Mouse (Mus musculus) lung, postnatal 14 days (tissue): ENCODE results near the gene Hemk1.
A peak's percentile ranks its signal among the peaks of the same experiment; 100 is the strongest.

ENCODE experiments used
- DNase-seq: peaks from one replicate; pipeline ENCODE4 v3.0.0; 2021

The Hemk1 gene

DNA sequence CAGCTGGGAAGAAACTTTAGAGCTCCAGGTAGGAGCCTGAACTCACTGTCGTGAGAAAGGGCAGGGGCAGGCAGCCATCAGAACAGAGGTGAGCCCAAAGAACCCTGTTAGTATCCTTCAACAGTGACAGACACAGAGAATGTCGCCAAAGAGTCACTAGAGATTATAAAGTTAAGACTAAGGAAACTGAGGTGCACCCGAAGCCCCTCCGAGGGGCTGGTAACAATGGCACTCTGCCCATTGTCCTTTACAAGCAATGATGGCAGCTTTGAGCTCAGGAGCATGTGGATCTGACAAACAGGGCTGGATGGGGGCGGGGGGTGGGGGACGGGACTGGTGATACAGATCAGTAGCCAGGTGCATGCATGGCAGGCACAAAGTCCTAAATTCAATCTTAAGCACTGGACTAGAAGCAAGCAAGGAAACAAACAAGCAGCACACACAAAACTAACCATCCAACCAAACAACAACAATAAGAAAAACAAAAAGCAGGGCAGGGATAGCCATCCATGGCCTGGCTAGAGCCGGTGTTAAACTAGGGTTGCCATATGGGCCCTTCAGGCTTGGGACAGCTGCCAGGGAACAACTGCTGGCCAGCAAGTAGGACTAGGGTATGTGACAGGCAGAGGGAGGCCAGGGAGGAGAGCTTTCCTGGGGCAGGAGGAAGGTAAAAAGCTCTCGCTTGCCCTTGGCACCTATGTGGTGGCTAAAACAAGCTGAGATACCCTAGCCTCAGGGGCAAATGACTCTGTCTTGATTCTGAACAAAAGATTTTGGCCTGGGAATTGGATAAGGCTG, 5.2 kb upstream of the Hemk1 start:
- DNase-seq = no peak

DNA sequence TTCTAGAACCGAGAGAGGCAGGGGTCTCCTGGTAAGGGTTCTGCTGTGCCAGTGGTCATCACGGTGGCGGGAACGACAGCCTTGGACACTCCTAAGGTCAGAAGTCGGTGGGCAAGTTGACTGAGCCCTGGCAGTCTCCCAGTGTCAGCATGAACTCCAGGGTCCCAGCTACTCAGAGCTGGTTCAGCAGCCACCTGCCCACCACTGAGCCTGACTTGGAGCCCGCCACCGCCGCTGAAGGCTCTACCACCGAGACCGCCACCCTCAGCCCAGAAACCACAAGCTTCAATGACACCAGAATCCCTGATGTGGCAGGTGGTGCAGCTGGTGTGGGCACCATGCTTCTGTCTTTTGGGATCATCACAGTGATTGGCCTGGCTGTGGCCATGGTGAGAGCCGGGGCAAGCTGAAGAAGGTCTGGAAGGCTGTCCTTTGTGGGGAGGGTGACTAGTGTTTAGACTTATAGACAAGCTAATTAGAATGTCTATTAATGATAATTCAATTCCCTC, 4.1 kb upstream of the Hemk1 start:
- no peak for DNase-seq

DNA sequence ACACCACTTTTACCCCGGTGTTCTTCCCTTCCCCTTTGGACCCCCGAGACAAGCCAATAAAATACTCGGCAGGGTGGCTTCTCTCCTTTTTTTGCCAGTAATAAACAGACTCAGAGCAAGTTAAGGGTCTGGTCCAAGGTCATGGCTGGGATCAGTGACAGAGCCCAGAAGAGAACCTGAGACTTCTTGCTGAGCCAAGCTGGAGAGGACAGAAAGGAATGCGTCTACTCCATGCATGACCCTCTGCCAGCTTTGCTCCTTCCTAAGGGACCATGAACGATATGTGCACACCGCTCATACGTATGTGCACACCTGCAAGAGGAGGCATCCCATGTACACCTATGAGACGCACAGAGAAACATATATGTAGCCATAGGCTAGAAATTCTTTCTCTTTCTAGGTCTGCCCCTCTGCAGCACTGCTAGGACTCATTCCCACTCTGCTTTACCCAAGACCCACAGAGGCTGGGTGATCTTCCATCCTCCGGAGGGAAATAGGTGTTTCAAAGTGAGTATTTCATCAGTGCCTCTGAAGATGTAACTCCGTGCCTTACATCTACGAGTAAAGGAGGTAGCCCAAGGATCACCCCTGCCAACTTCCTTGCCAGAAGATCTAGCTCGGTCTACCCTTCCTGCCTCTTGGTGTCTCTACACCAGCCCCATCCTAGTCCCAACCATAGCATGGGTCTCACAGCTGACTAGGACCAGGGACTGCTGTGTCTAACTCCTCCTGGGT, 2.9 kb upstream of the Hemk1 start:
- no peak for DNase-seq

DNA sequence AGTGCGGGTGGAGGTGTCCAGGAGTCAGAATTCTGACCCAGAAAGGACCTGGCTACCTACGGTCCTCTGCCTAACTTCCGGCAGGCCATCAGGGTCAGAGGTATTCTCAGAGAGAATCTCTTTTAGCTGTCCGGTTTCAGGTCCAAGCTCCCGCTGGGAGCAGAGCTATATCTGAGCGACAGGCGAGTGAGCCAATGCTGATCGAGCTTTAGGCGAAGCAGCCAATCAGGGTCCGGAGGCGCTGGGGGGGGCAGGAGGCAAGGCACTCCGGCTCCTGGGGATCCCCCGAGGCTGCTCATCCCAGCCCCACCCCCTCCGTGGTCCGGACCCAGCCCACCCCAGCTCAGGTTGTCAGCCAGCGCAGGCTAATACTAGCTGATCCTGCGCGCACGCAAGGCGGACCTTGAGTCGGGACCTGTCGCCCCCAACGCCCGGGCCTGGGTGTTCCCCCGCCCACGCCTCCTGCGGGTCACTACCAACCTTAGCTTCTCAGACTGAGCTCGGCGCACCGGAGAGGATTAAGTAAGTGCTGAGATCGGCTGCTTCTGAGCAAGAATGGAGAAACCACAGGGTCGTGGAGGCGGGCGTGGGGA, 2.2 kb upstream of the Hemk1 start, which contains the start of gene 6430571L13Rik:
Gene 6430571L13Rik, plus strand, starts transcription at position 336 of the 593 bp plus-strand sequence.
- DNase-seq = peak; percentile 96

DNA sequence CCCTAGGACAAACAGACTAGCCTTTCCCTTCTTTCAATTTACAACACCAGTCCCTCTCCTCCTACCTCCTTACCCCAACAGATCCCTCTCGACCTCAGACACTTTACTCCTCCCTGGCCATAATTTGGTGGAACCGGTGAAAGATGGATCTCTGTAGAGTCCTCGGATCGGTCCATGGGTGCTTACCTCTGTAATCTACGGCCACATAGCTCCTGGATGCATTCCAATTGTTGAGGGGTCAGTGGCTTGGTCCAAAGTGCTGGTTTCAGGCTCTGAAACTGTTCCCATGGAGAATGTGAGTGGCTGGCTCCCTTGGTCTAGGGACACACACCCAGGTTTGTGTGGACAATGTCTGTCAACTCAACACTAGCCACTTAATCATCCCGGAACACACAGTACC, 1.8 kb downstream of the Hemk1 start:
- no peak for DNase-seq

DNA sequence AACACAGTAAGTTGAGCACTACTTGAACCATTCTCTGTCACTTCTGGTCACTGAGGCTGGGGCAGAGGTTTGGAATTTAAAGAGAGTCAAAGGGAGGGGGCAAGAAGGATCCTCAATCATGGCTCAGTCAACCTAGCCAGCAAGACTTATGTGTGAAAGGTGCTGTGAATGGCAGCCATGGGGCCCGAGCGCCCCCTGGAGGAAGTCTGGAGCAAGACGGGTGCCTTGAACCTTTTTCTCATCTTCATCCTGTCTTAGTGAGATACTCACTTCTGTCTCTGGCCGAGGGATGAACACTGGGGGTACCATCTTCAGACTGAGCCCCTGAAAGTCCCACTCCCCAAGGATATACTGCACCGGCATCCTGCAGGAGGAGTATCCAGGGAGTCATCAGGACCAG, 2.2 kb downstream of the Hemk1 start:
- DNase-seq = peak; percentile 76

DNA sequence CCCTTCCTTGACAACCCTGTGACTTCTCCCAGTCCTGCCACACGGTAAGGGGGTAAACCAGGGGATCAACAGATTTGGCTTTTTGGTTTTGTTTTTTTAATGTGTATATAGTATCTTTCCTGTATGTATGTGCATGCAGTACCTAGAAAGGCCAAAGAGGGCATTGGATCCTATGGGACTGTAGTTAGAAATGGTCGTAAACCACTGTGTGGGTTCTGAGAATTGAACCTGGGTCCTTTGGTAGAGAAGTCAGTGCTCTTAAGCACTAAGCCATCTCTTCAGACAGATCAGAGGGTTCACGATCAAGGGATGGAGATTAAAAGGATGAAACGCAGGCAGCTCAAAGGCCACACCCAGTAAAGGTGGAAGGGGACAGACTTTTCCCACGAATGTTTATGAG, 3.1 kb downstream of the Hemk1 start:
- no peak for DNase-seq

DNA sequence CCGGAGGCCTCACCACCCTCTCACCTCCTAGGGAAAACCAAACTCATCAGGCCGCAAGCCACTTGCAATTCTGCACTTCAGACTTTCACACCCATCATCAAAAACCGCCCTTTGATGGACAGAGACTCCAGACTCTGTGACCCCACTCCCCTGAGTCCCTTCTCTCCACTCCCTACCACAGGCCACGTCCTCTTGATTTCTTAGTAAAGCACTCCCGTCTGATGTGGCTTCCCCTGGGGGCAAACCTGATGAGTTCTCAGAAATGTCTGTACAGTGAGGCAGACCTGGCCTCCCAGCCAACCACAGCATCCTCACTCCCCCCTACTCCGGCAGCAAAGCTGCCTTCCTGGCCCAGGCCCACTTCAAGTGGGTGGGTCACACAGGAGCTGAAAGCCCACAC, 3.8 kb downstream of the Hemk1 start:
- DNase-seq = no peak

DNA sequence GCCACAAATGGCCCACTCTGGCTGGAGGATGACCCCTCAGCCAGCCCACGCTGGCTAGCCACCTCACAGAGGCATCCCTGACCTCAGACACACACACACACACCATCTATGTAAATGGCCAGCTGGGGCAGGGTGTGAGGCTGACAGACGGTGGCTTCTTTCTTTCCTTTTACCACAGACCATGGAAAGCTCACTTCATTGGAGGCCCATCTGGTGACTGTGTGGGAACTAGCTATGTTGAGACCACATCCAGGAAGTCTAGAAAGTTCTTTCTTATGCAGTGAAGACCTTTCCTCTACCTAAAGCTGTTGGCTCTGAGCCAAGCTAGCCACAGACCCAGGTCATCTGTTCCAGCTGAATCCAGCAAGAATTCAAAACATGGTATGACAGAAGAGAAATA, 4.5 kb downstream of the Hemk1 start:
- DNase-seq = no peak

DNA sequence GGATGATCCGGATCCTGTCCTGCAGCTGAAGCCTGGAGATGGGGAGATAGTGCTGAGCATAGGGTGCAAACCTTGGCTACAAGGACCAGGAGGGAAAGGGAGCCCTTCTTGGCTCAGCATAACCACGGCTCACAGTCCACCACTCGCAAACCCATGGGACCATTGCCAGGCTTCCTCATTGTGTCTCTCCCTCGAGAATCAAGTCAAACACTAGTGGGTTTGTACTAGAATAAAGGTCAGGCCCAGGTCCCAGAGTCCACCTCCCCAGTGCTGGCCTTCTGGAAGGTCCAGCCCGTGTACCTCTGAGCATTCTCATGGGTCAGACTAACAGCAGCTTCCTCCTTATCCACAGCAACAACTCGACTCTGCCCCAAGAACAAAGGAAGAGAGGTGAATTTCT, 7.4 kb downstream of the Hemk1 start:
- DNase-seq = no peak

DNA sequence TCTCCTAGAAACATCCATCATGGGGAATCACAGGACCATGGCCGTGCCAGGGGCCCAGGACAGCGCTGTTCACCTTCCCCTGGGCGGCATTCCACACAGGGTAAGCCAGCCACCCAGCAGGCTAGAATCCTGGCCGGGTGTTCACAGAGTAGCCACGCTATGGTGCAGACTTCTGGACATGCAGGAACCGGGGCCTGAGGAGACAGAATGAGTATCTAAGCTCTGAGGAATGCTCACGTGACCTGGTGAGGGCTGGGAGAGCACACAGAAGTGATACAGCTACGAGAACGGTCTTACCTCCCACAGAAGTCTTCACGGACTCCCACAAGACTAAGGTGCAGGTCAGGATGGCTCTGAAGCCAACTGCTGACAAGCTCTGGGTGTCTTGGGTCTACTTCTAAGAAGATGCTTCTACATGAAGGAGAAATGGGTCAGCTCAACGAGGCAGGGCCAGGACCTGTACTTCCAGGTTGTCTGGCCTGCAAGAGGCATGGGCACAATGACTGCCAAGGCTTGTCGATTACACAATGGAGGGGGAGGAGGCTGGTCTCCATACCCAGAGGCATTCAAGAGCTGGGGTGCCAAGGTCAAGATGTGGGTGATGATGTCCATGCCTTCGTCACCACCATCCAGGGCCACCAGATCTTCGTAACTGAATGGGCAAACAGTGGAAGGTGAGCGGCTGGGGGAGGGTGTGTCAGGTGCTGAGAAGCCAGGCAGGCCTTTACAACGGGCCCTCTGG, 10.1 kb downstream of the Hemk1 start:
- peak; percentile 60 for DNase-seq

DNA sequence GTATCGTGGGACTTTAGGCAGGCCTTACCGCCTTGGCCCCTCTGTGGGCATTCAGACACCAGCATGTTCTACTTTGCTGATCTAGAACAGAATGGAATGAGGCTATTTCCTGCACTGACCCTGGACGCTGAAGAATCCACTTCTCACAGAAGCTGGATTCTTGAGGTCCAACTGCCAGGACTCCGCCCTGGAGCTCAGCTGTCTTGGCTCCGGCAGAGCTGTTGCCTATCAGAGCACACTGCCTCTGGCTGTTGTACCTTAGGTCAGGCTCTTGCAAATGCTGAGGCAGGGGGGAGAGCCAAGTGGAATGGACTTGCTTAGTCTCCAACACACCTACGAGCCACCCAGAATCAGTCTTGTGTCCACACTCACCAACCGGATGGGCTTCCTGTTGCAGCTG, 12.2 kb downstream of the Hemk1 start:
- peak; percentile 53 for DNase-seq

DNA sequence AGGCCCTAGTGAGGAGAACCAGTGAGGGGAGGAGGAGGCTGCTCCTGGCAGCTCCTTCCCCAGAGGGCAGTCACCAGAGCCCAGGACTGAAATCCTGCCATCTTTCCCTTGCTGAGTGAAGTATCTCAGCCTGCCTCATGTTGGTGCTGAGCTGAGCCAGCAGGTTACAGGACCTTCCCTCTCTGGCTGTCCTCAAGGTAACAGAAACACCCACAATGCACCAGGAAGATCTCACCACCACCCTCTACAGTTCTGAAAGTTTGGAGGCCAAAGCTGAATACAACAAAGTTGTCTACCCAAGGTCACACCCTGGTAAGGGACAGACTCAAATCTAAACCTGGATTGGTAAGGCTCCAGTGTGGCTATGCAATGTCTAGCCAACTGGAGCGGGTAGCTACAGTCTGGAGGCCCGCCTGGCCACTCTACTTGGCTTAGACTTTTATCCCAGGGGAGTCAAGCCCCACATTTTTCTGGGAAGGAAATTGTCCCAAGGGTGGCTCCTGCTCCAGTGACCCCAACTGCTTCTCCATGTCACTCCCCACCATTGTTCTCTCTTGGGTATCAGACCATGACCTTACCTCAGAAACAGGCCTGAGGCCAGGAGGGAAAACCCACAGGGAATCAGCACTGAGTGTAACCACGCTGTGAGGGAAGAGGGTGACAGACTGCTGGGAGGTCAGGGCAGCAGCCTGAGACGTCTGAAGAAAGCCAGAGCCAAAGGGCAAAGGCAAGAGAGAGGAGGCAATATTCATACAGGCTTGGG, 13.2 kb downstream of the Hemk1 start:
- DNase-seq = no peak

DNA sequence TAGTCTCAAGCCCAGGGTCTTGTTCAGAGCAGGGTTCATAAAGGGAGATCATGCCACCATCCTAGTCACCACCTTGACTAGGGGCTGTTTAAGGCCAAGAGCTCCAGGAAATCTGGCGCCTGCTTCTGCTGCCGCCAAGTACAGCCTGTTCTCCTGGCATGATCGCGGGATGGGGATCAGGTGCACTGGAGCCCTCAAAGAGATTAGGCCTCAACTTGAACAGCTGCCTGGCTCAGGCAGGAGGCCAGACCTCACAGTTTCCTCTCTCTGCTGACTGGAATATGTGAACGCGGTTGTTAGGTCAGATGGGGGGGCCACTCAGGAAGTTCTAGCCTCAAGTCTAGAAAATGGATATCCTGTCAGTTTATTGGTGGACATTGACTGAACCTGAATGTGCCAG, 14.6 kb downstream of the Hemk1 start:
- DNase-seq = peak; percentile 72

DNA sequence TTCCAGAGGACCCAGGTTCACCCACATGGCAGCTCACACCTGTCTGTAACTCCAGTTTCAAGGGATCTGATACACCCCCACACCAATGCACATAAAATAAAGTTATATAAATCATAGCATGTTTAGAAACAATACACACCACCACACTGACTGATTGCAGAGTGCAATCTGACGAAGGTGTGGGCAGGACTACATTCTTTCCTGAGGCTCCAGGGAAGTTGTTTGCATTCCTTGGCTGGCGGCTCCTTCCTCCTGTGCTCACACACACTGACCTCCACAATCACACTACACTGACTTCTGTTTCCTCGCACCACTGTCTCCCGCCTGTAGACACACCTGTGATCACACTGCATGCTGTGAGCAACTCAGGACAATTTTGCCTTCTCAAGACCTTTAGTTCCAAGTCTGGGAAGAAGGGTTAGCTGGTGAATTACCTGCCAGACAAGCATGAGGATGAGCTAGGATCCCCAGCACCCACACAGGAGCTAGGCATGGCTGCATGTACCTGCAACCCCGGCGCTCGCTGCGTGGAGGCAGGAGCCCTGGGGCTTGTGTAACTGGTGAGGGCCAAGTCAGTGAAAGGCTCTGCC, 15.6 kb downstream of the Hemk1 start:
- DNase-seq = no peak

DNA sequence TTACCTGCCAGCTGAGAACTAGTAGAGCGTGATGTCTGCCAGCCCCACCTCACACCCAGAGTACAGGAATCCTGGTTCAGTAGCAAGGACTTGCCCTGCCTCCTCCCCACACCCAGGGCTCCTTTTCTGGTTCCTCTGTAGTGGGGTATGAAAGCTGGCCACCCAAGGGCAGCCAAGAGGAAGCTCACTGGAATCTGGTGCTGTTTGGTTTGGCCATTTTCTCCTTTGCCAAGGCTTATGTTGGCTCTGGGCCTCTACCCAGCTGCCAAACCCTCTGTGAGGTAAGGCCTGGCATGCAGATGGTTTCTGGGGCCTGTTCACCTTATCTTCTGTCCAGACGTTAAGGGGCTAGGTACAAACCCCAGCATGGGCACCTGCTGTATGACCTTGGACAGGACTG, 22.4 kb downstream of the Hemk1 start:
- no peak for DNase-seq

DNA sequence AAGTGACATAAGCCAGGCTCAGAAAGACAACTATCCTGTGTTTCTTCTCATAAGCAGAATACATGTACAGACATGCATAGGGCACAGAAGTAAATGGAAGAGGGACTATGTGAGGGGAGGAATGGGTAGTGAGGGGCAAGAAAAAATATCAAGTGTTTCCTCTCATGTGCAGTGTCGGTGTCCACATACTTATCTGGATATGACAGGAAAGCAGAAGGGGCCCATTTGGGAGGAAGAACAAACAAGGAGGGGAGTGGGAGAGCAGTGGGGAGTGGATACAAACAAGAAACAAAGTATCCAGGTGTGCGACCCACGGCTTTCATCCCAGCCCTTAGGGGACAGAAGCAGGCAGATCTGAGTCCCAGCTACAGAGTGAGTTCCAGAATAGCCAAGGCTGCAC, 24.2 kb downstream of the Hemk1 start:
- DNase-seq = no peak

DNA sequence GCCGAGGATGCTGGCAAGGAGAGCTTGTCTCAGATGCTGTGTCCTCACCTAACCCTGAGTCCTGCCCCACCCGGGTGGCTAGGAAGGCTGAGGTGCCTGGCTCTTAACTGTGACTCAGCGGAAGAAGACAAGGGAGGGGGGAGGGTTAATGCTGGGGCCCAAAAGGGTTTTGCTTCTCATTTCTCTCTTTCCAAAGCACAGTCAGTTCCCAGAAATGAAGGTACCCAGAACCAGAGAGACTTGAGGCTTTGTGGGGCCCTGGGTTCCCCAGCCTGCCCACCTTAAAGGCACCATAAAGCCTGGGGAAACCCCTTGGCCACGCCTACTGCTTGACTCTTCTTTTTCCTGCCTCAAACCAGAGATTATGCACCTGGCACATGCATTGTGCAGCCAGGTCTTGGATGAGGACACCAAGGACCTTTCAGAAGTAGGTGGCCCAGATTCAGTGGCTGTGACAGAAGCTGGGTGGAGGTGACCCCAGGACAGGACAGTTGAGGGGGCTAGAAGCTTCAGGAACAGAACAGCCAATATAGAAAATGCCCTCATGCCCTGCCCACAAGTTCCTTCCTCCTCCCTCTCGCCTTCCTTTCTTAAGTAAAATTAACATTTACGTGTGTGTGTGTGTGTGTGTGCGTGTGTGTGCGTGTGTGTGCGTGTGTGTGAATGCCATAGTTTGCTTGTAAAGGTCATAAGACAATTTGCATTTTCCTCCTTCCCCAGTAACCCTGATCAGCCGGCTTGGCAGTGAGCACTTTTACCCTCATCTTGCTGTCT, 25.2 kb downstream of the Hemk1 start:
- no peak for DNase-seq

DNA sequence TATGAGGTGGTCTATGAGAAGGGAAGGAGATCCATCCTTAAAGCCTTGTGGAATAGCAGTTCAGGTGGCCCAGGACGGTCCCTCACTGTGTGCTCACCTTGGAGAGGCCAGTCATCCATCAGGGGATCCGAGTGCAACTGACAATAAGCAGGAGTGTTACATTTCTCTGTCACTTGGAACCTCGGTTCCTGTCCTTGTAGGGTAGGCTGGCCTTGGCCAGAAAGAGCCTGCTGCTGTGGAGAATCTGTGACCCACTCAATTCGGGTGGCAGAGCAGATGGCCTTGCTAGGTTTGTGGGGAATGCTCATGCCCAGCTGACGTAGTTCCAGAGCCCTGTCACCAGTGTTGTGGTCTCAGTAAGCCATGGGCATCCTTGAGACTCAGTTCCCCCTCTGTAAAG, 28.6 kb downstream of the Hemk1 start:
- DNase-seq = no peak

DNA sequence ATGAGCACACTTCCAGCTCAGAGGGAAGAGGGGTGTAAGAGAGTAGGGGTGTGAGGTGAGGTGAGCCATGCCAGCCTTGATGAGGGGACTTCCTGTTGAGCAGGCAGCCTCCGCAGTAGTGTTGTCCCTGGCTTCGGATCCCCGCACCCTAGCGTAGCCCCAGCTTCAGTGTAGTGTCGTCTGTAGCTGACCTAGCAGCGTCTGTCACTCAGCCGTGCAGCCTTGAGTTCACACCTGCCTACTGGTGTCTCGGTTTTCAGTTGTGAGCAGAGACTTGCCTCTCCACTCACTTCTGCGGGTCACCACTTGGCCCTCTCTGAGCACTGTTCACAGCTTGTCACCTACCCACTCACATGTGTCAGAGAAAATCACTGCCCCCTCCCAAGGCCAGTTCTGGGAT, 29.0 kb downstream of the Hemk1 start:
- DNase-seq = no peak

DNA sequence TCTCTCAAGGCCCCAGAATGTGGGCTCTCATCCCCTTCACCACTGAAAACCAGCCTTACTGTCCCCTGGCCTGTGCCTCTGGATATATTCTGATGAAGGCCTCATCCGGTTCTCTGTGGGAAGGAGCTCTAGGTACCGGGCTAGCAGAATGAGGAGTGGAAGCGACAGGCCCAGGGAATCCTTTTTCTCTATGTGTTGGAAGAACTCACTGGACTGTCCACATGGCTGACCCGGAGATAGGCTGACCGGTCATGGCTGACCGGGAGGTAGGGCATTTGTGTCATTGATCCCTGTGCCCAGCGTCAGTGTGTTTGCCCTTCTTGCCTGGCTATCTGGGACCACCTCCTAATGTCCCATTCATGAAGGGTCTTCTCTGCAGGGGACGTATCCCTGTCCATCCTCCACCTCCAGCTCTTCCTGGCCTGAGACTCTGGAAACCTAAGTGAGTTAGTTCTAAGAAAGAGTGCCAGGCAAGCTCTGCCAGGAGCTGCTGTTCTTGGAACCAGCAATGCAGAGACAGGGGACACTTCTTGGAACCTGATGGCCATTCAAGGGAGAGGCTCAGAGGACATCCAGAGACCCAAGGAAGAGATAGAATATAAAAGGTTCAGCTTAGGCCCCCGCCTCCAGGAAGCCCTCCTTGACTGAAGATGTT, 29.7 kb downstream of the Hemk1 start:
- no peak for DNase-seq
